Mouse (Mus musculus): ENCODE measurements around the gene Rhno1.

- TF ChIP-seq MYB (IDR thresholded peaks at IDR 0.05; ENCODE audit: low read depth, low read length) = no peak
- no peak for TF ChIP-seq MAFK (IDR thresholded peaks at IDR 0.05; ENCODE audit: borderline replicate concordance, low read depth, low read length)
- TF ChIP-seq POLR2A (IDR thresholded peaks at IDR 0.05; ENCODE audit: control insufficient read depth in 1 of 2, insufficient read depth in 1 of 2, low read depth in 1 of 2, low read length in 2 of 2, poor library complexity in 1 of 2) = no peak
- no peak for TF ChIP-seq EP300 (IDR thresholded peaks at IDR 0.05; ENCODE audit: low read depth in 1 of 2, low read length in 2 of 2)
- no peak for TF ChIP-seq USF1 (IDR thresholded peaks at IDR 0.05; ENCODE audit: low read depth, low read length)
- no peak for TF ChIP-seq GATA1 (IDR thresholded peaks at IDR 0.05; ENCODE audit: low read depth, low read length)
- no peak for TF ChIP-seq JUND (IDR thresholded peaks at IDR 0.05; ENCODE audit: low read depth, low read length)
Measured at GRCm38 (mm10) chr6:128389185-128389584, 26.5 kb upstream of the Rhno1 start.

Measured in MEL (cell line).